Mouse (Mus musculus) G1E (cell line): ENCODE data around the gene Lysmd4.

Source experiments
- CTCF ChIP-seq: IDR thresholded peaks from 2 replicates; pipeline ENCODE4 v1.5.1; 2012; ENCODE audit warnings: low read depth, low read length, inconsistent platforms, mixed read lengths
- TAL1 ChIP-seq: conservative IDR thresholded peaks from 2 replicates; pipeline ENCODE4 v1.6.1; 2012; ENCODE audit warnings: low read depth, low read length, inconsistent platforms, mixed read lengths

GRCm38 (mm10) chr7:67183786-67184185 lies 38.6 kb upstream of the Lysmd4 start:
- TF ChIP-seq TAL1, result no peak
- TF ChIP-seq CTCF, result no peak
